Mouse (Mus musculus): ENCODE results near the gene Dusp11. TPM values are rescaled to one million over a fixed set of nuclear protein-coding genes. Genes with fewer than 3 reads are reported as not detected.
A peak's percentile ranks its signal among the peaks of the same experiment; 100 is the strongest.
"Not testable (repeated sequence)": the region's sequence is repeated elsewhere in the genome, so short reads cannot be mapped to it uniquely, and the experiment has no call there.

The Dusp11 gene
- polyA plus RNA-seq, 1 experiment from 2014 or later: 48.7 TPM

GRCm38 (mm10) chr6:85942469-85942868 lies 19.0 kb downstream of the Dusp11 start:
- Histone ChIP-seq H3K36me3 (ENCODE audit: control insufficient read depth, insufficient read depth, low read length) (peaks cover 34% of the 10 kb centered on the region), H3K4me3 (ENCODE audit: low read length) (no peak overlapping the region), H3K9ac (ENCODE audit: low read length) (no peak overlapping the region), H3K4me2 (ENCODE audit: low read depth, low read length) (no peak overlapping the region), H3K9me3 (ENCODE audit: control insufficient read depth, low read length) (no peaks in the 10 kb centered on the region), H3K27me3 (ENCODE audit: control insufficient read depth, insufficient read depth, low read depth, low read length) (no peaks in the 10 kb centered on the region), H3K27ac (ENCODE audit: low read length) (no peak overlapping the region), H3K4me1 (replicated peaks; ENCODE audit: control insufficient read depth, insufficient read depth, low read length) (no peaks in the 10 kb centered on the region; the same call in 1 of the 2 replicates)
- no peak for ATAC-seq (ENCODE audit: low read depth)
- 95% methylated on average over 3 of the region's 3 CpGs for WGBS

GRCm38 (mm10) chr6:85938701-85939100 lies 22.8 kb downstream of the Dusp11 start:
- H3K27me3 ChIP-seq (ENCODE audit: control insufficient read depth, insufficient read depth, low read depth, low read length): no peaks in the 10 kb centered on the region
- H3K4me3 ChIP-seq (ENCODE audit: low read length): no peak overlapping the region
- H3K36me3 ChIP-seq (ENCODE audit: control insufficient read depth, insufficient read depth, low read length): peaks cover 10% of the 10 kb centered on the region
- WGBS: 62% methylated on average over 10 of the region's 10 CpGs
- H3K4me1 ChIP-seq (replicated peaks; ENCODE audit: control insufficient read depth, insufficient read depth, low read length): peaks cover 2% of the 10 kb centered on the region
- H3K4me2 ChIP-seq (ENCODE audit: low read depth, low read length): no peak overlapping the region
- no peak overlapping the region for H3K9ac ChIP-seq (ENCODE audit: low read length)
- ATAC-seq (ENCODE audit: low read depth): no peak
- H3K27ac ChIP-seq (ENCODE audit: low read length): no peak overlapping the region
- no peaks in the 10 kb centered on the region for H3K9me3 ChIP-seq (ENCODE audit: control insufficient read depth, low read length)

DNA sequence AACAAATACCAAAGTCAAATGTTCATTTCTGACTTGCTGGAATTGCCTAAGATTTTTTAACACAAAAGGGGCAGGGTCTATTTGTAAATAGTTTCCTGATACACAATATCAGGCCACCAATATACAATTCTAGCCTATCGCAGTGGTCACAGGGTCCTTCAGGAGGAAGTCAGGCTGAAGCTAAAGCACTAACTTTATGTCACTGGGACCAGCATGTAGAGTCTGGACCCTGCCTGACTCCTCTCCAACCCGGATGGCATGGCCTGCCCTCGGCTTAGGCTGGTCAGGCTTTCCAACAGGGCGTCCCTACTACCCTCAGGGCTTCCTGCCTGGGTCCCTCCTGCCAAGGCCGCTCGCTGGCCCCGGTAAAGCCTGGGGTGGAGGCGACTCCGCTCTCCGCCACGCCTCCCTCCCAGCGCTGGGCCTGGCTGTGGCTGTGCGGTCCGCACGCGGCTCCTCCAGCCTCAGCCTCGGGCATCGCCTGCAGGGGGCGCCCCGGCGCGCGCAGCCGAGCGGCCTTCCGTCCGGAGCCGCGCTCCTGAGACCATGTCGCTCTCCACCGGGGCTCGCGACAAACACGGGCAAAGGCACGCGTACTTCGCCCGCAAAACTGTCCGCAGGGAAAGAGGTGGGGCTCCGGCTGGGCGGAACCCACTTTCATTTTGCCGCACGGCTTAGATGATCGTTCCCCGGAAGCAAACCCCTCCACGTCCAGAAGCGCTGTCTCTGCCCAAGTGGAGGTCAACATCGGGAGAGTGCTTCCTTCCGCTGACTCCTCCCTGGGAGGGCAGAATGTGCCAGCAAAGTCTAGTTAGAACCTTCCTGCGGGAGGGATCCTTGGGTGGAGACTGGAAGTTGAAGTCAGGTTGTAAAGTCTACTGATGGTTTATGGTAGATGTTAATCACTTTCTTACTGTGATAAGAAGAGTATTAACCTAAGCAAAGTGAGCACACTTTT lies 24.7 kb downstream of the Dusp11 start:
- peak; percentile 98 for ATAC-seq (ENCODE audit: low read depth)
- H3K4me1 ChIP-seq (replicated peaks; ENCODE audit: control insufficient read depth, insufficient read depth, low read length); H3K36me3 ChIP-seq (ENCODE audit: control insufficient read depth, insufficient read depth, low read length); H3K9me3 ChIP-seq (ENCODE audit: control insufficient read depth, low read length); H3K27me3 ChIP-seq (ENCODE audit: control insufficient read depth, insufficient read depth, low read depth, low read length): not testable (repeated sequence)
- peak overlapping the region; percentile 74 for H3K27ac ChIP-seq (ENCODE audit: low read length)
- H3K4me2 ChIP-seq (ENCODE audit: low read depth, low read length): peak overlapping the region; percentile 70
- peak overlapping the region; percentile 56 for H3K4me3 ChIP-seq (ENCODE audit: low read length)
- 1% methylated on average over 47 of the region's 50 CpGs for whole genome bisulfite sequencing
- peak overlapping the region; percentile 76 for H3K9ac ChIP-seq (ENCODE audit: low read length)

DNA sequence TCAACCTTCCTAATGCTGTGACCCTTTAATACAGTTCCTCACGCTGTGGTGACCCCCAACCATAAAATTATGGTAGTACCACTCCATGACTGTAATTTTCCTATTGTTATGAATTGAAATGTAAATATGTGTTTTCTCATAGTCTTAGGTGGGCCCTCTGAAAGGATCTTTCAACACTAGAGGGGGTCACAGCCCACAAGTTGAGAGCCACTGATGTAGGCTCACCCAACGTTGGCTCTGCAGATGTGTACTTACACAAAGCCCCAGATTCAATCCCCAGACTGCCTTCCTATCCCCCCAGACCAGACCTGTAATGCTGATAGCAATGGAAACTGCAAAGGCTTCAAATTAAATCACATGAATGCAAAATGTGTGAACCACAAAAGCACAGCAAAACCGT lies 25.8 kb downstream of the Dusp11 start:
- no peaks in the 10 kb centered on the region for H3K27me3 ChIP-seq (ENCODE audit: control insufficient read depth, insufficient read depth, low read depth, low read length)
- no peaks in the 10 kb centered on the region for H3K9me3 ChIP-seq (ENCODE audit: control insufficient read depth, low read length)
- H3K4me2 ChIP-seq (ENCODE audit: low read depth, low read length): no peak overlapping the region
- no peak overlapping the region for H3K27ac ChIP-seq (ENCODE audit: low read length)
- H3K36me3 ChIP-seq (ENCODE audit: control insufficient read depth, insufficient read depth, low read length): no peaks in the 10 kb centered on the region
- H3K4me1 ChIP-seq (replicated peaks; ENCODE audit: control insufficient read depth, insufficient read depth, low read length): peaks cover 2% of the 10 kb centered on the region
- no peak overlapping the region for H3K9ac ChIP-seq (ENCODE audit: low read length)
- WGBS: 64% methylated on average over 3 of the region's 3 CpGs
- ATAC-seq (ENCODE audit: low read depth): no peak
- no peak overlapping the region for H3K4me3 ChIP-seq (ENCODE audit: low read length)

- whole genome bisulfite sequencing: 75% methylated on average over 8 of the region's 8 CpGs
Observed at GRCm38 (mm10) chr6:85934047-85934446, 27.4 kb downstream of the Dusp11 start.

GRCm38 (mm10) chr6:85929312-85929711 lies 32.2 kb downstream of the Dusp11 start:
- H3K9ac ChIP-seq (ENCODE audit: low read length): no peak overlapping the region
- H3K4me1 ChIP-seq (replicated peaks; ENCODE audit: control insufficient read depth, insufficient read depth, low read length): no peaks in the 10 kb centered on the region
- no peaks in the 10 kb centered on the region for H3K27me3 ChIP-seq (ENCODE audit: control insufficient read depth, insufficient read depth, low read depth, low read length)
- H3K27ac ChIP-seq (ENCODE audit: low read length): no peak overlapping the region
- no peaks in the 10 kb centered on the region for H3K9me3 ChIP-seq (ENCODE audit: control insufficient read depth, low read length)
- ATAC-seq (ENCODE audit: low read depth): no peak
- H3K4me3 ChIP-seq (ENCODE audit: low read length): no peak overlapping the region
- 68% methylated on average over 1 of the region's 1 CpGs for WGBS
- H3K4me2 ChIP-seq (ENCODE audit: low read depth, low read length): no peak overlapping the region
- peaks cover 28% of the 10 kb centered on the region for H3K36me3 ChIP-seq (ENCODE audit: control insufficient read depth, insufficient read depth, low read length)

More at GRCm38 (mm10) chr6:85934047-85934446, 27.4 kb downstream of the Dusp11 start:
- no peak for ATAC-seq (ENCODE audit: low read depth)
- Histone ChIP-seq H3K9ac (ENCODE audit: low read length) (no peak overlapping the region), H3K4me3 (ENCODE audit: low read length) (no peak overlapping the region), H3K4me1 (replicated peaks; ENCODE audit: control insufficient read depth, insufficient read depth, low read length) (peaks cover 2% of the 10 kb centered on the region), H3K9me3 (ENCODE audit: control insufficient read depth, low read length) (no peaks in the 10 kb centered on the region), H3K27me3 (ENCODE audit: control insufficient read depth, insufficient read depth, low read depth, low read length) (no peaks in the 10 kb centered on the region), H3K36me3 (ENCODE audit: control insufficient read depth, insufficient read depth, low read length) (peaks cover 6% of the 10 kb centered on the region; the same call in 1 of the 2 replicates), H3K4me2 (ENCODE audit: low read depth, low read length) (no peak overlapping the region), H3K27ac (ENCODE audit: low read length) (no peak overlapping the region)

DNA sequence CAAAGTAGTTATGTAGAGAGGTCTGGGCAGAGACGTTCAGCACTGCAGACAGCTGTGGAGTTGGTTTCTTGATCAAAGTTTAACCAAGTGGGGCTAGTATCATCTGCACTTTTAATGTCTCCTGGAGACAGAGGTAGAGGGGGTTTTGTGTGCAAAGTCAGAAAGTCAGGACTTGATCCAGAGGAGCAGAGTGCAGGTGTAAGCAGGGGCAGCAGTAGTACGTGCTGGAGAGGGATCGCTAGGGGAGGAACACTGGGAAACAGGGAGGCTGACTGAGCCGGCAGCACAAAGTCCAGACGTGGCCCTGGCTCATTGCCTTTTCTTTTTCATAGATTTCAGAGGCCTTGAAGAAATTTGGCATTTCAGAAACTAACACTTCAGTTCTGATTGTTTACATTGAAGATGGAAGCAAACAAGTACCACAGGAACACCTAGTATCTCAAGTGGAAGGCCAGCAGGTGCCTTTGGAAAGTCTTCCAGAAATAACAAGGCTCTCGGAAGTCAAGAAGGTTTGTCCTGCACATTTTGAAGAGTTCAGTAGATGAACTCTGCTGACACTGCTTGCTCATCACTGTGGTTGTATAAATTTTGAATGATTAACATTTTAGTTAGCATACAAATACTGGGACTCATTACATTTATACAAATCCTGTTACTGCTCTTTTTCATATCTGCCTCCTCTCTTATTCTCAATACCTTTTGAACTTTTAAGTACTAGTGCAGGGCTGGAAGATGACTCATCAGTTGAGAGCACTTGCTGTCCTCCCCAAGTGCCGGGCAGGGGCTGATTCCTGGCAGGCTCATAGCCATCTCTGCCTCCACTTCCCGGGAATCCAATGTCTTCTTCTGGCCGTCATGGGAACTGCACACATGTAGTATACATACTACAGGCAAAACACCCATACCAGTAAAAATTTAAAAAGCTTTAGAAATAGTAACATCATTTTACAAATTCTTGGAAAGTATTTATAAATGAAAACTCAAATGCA lies 33.7 kb downstream of the Dusp11 start:
- H3K4me3 ChIP-seq (ENCODE audit: low read length): no peak overlapping the region
- H3K4me1 ChIP-seq (replicated peaks; ENCODE audit: control insufficient read depth, insufficient read depth, low read length): no peaks in the 10 kb centered on the region
- no peak overlapping the region for H3K9ac ChIP-seq (ENCODE audit: low read length)
- H3K27ac ChIP-seq (ENCODE audit: low read length): no peak overlapping the region
- no peaks in the 10 kb centered on the region for H3K27me3 ChIP-seq (ENCODE audit: control insufficient read depth, insufficient read depth, low read depth, low read length)
- H3K4me2 ChIP-seq (ENCODE audit: low read depth, low read length): no peak overlapping the region
- H3K9me3 ChIP-seq (ENCODE audit: control insufficient read depth, low read length): no peaks in the 10 kb centered on the region
- H3K36me3 ChIP-seq (ENCODE audit: control insufficient read depth, insufficient read depth, low read length): peaks cover 28% of the 10 kb centered on the region
- WGBS: 81% methylated on average over 9 of the region's 9 CpGs
- no peak for ATAC-seq (ENCODE audit: low read depth)

- 88% methylated on average over 1 of the region's 1 CpGs for WGBS
- H3K4me1 ChIP-seq (replicated peaks; ENCODE audit: control insufficient read depth, insufficient read depth, low read length): no peaks in the 10 kb centered on the region
Observed at GRCm38 (mm10) chr6:85926709-85927108, 34.8 kb downstream of the Dusp11 start.

DNA sequence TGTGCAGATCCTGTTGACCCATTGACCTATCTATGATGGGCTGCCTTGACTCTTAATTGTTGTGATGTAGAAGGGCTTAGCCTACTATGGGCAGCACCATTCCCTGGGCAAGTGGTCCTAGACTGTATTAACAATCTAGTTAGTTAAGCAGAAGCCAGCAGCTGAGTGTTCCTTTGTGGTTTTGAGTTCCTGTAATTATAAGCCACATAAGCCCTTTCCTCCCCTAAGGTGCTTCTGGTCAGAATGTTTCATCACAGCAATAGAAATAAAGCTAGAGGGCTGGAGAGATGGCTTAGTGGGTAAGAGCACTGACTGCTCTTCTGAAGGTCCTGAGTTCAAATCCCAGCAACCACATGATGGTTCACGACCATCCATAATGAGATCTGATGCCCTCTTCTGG lies 37.8 kb downstream of the Dusp11 start:
- no peak for ATAC-seq (ENCODE audit: low read depth)
- Histone ChIP-seq H3K4me1 (replicated peaks; ENCODE audit: control insufficient read depth, insufficient read depth, low read length) (no peaks in the 10 kb centered on the region), H3K9me3 (ENCODE audit: control insufficient read depth, low read length) (no peaks in the 10 kb centered on the region), H3K4me2 (ENCODE audit: low read depth, low read length) (no peak overlapping the region), H3K36me3 (ENCODE audit: control insufficient read depth, insufficient read depth, low read length) (peaks cover 22% of the 10 kb centered on the region), H3K27me3 (ENCODE audit: control insufficient read depth, insufficient read depth, low read depth, low read length) (no peaks in the 10 kb centered on the region), H3K27ac (ENCODE audit: low read length) (no peak overlapping the region), H3K9ac (ENCODE audit: low read length) (no peak overlapping the region), H3K4me3 (ENCODE audit: low read length) (no peak overlapping the region)
- 90% methylated on average over 1 of the region's 1 CpGs for WGBS

More at GRCm38 (mm10) chr6:85926709-85927108, 34.8 kb downstream of the Dusp11 start:
- H3K4me2 ChIP-seq (ENCODE audit: low read depth, low read length): no peak overlapping the region
- ATAC-seq (ENCODE audit: low read depth): no peak
- H3K27me3 ChIP-seq (ENCODE audit: control insufficient read depth, insufficient read depth, low read depth, low read length): no peaks in the 10 kb centered on the region
- H3K27ac ChIP-seq (ENCODE audit: low read length): no peak overlapping the region
- no peak overlapping the region for H3K9ac ChIP-seq (ENCODE audit: low read length)
- peaks cover 28% of the 10 kb centered on the region for H3K36me3 ChIP-seq (ENCODE audit: control insufficient read depth, insufficient read depth, low read length)
- H3K9me3 ChIP-seq (ENCODE audit: control insufficient read depth, low read length): no peaks in the 10 kb centered on the region
- H3K4me3 ChIP-seq (ENCODE audit: low read length): no peak overlapping the region

Data from lung, embryonic 16.5 days (tissue).